Mouse (Mus musculus) limb, embryonic 15.5 days (tissue): ENCODE data around the gene Ldb3. TPM values are rescaled to one million over a fixed set of nuclear protein-coding genes. Genes with fewer than 3 reads are reported as not detected.

Source experiments
- ATAC-seq: fragments of 200-750 bp; cut with Nextera tagmentation; 2 replicates; pipeline ENCODE4 v1.8.0; 2017; ENCODE audit warnings: low read depth, moderate TSS enrichment; ENCODE audit not compliant: insufficient number of reproducible peaks, low FRiP score, low TSS enrichment
- H3K27ac ChIP-seq: fragments of 300-500 bp; sonication (generic); 2 replicates; pipeline ENCODE4 v1.5.1; 2015; ENCODE audit warnings: moderate library complexity, mild to moderate bottlenecking, inconsistent platforms
- H3K27me3 ChIP-seq: fragments of 300-500 bp; sonication (generic); 2 replicates; pipeline ENCODE4 v1.6.1; 2015; ENCODE audit warnings: inconsistent platforms
- H3K36me3 ChIP-seq: fragments of 300-500 bp; sonication (generic); 2 replicates; pipeline ENCODE4 v1.6.1; 2015; ENCODE audit warnings: inconsistent platforms
- H3K4me1 ChIP-seq: fragments of 300-500 bp; sonication (generic); 2 replicates; pipeline ENCODE4 v1.6.1; 2015; ENCODE audit warnings: inconsistent platforms
- H3K4me2 ChIP-seq: fragments of 300-500 bp; sonication (generic); 2 replicates; pipeline ENCODE4 v1.6.1; 2015; ENCODE audit warnings: mild to moderate bottlenecking, inconsistent platforms
- H3K4me3 ChIP-seq: fragments of 300-500 bp; sonication (generic); 2 replicates; pipeline ENCODE4 v1.5.1; 2015; ENCODE audit warnings: mild to moderate bottlenecking, inconsistent platforms
- H3K9ac ChIP-seq: fragments of 300-500 bp; sonication (generic); 2 replicates; pipeline ENCODE4 v1.6.1; 2015; ENCODE audit warnings: inconsistent platforms
- H3K9me3 ChIP-seq: fragments of 300-500 bp; sonication (generic); 2 replicates; pipeline ENCODE4 v1.6.1; 2016; ENCODE audit warnings: inconsistent platforms
- WGBS: fragments of 180-500 bp; shearing (Covaris S2); methylation state at CpG from one replicate; pipeline ENCODE4 v1.1.7; 2015; 5-methylcytosine and 5-hydroxymethylcytosine counted together
- polyA plus RNA-seq: library from polyadenylated mRNA; unstranded; fragments of >200 nt; fragmentation: Nextera tagmentation; extraction: Ambion mirVana; gene quantifications from 2 replicates; pipeline ENCODE4 v1.2.1, GENCODE M21; 2015

Gene Ldb3
- polyA plus RNA-seq, 1 experiment from 2014 or later = 28.2 TPM

- H3K4me3 ChIP-seq = no peak overlapping the region
- no peak overlapping the region for H3K4me2 ChIP-seq
- no peaks in the 10 kb centered on the region for H3K27me3 ChIP-seq
- ATAC-seq = no peak
- WGBS = 78% methylated on average over 4 of the region's 4 CpGs
- H3K4me1 ChIP-seq = peaks cover 59% of the 10 kb centered on the region
- H3K9me3 ChIP-seq = no peaks in the 10 kb centered on the region
- no peak overlapping the region for H3K9ac ChIP-seq
- H3K36me3 ChIP-seq = no peaks in the 10 kb centered on the region
- H3K27ac ChIP-seq = no peak overlapping the region
Measured at GRCm38 (mm10) chr14:34568626-34569025, 19.9 kb downstream of the Ldb3 start.

- no peak overlapping the region for H3K9ac ChIP-seq
- H3K36me3 ChIP-seq = no peaks in the 10 kb centered on the region
- H3K4me3 ChIP-seq = no peak overlapping the region
- peaks cover 54% of the 10 kb centered on the region for H3K4me1 ChIP-seq
- WGBS = 19% methylated on average over 5 of the region's 5 CpGs
- H3K9me3 ChIP-seq = no peaks in the 10 kb centered on the region
- no peak overlapping the region for H3K4me2 ChIP-seq
- H3K27ac ChIP-seq = peak overlapping the region; percentile 47
- no peak for ATAC-seq
- H3K27me3 ChIP-seq = no peaks in the 10 kb centered on the region
Measured at GRCm38 (mm10) chr14:34567697-34568096, 20.8 kb downstream of the Ldb3 start.

DNA sequence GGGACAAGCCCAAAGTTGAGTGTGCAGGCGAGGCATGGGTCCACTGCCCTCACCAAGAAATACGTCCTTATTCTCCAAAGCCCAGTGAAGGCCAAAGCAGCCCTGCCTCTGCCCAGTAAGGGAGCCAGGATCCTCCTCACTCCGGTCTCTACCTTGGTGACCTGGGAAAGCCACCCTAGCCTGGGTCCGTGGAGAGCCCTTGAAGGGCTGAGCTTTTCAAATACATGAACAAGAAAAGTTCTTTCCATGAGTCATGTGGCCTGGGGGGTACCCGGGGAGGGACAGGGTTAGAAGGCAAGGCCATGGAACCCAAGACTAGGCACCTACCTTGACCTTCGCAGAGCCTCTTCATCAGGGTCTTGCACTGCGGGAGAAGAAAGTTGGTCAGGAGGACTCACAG, 22.0 kb downstream of the Ldb3 start:
- Histone ChIP-seq H3K4me1 (peaks cover 62% of the 10 kb centered on the region), H3K27ac (peak overlapping the region; percentile 50; the same call in 1 of the 2 replicates), H3K9ac (no peak overlapping the region), H3K27me3 (no peaks in the 10 kb centered on the region), H3K9me3 (no peaks in the 10 kb centered on the region), H3K36me3 (no peaks in the 10 kb centered on the region), H3K4me2 (no peak overlapping the region), H3K4me3 (no peak overlapping the region)
- no peak for ATAC-seq
- WGBS = 94% methylated on average over 7 of the region's 7 CpGs

GRCm38 (mm10) chr14:34565711-34566110, 22.8 kb downstream of the Ldb3 start:
- no peak overlapping the region for H3K4me3 ChIP-seq
- no peak for ATAC-seq
- H3K4me1 ChIP-seq = peaks cover 67% of the 10 kb centered on the region
- H3K4me2 ChIP-seq = no peak overlapping the region
- no peaks in the 10 kb centered on the region for H3K27me3 ChIP-seq
- WGBS = 52% methylated on average over 17 of the region's 17 CpGs
- H3K36me3 ChIP-seq = no peaks in the 10 kb centered on the region
- H3K9me3 ChIP-seq = no peaks in the 10 kb centered on the region
- no peak overlapping the region for H3K9ac ChIP-seq
- H3K27ac ChIP-seq = no peak overlapping the region; the same call in 1 of the 2 replicates

DNA sequence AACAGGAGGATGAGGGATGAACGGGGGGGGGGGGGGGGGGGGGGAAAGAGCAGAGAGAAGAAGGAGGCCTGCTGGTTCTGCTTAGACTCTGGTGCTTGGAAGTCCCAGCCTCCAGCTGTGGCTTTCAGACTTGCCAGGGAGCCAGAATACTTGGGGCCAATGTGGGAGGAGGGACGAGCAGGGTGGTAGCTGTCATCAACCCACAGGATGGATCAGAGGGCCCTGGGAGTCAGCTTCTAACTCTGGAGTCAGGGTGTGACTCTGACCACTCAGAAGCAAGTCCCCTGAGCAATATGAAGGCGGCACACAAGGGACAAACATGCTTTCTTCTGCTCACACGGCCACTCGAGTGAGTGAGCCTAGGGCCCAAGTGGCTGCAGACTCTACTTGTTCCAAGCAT, 23.8 kb downstream of the Ldb3 start:
- no peak overlapping the region for H3K9ac ChIP-seq
- no peaks in the 10 kb centered on the region for H3K36me3 ChIP-seq
- no peaks in the 10 kb centered on the region for H3K27me3 ChIP-seq
- peak overlapping the region; percentile 43; the same call in 1 of the 2 replicates for H3K27ac ChIP-seq
- H3K4me2 ChIP-seq = no peak overlapping the region
- H3K4me3 ChIP-seq = no peak overlapping the region
- H3K9me3 ChIP-seq = no peaks in the 10 kb centered on the region
- 80% methylated on average over 5 of the region's 5 CpGs for WGBS
- H3K4me1 ChIP-seq = peaks cover 65% of the 10 kb centered on the region
- ATAC-seq = no peak

GRCm38 (mm10) chr14:34562393-34562792, 26.1 kb downstream of the Ldb3 start:
- H3K27ac ChIP-seq = peak overlapping the region; percentile 12; the same call in 1 of the 2 replicates
- ATAC-seq = no peak
- no peak overlapping the region for H3K9ac ChIP-seq

GRCm38 (mm10) chr14:34561647-34562046, 26.8 kb downstream of the Ldb3 start:
- Histone ChIP-seq H3K36me3 (no peaks in the 10 kb centered on the region), H3K4me3 (no peak overlapping the region), H3K4me1 (peaks cover 43% of the 10 kb centered on the region), H3K27ac (no peak overlapping the region), H3K9ac (no peak overlapping the region), H3K4me2 (no peak overlapping the region), H3K27me3 (no peaks in the 10 kb centered on the region), H3K9me3 (no peaks in the 10 kb centered on the region)
- WGBS = 89% methylated on average over 8 of the region's 8 CpGs
- no peak for ATAC-seq

More at GRCm38 (mm10) chr14:34562393-34562792, 26.1 kb downstream of the Ldb3 start:
- Histone ChIP-seq H3K4me1 (peaks cover 51% of the 10 kb centered on the region), H3K9me3 (no peaks in the 10 kb centered on the region), H3K27me3 (no peaks in the 10 kb centered on the region), H3K36me3 (no peaks in the 10 kb centered on the region), H3K4me3 (no peak overlapping the region), H3K4me2 (no peak overlapping the region)
- 7% methylated on average over 2 of the region's 2 CpGs for WGBS

- Histone ChIP-seq H3K27me3 (no peaks in the 10 kb centered on the region), H3K9me3 (no peaks in the 10 kb centered on the region), H3K4me1 (peaks cover 22% of the 10 kb centered on the region), H3K4me3 (no peak overlapping the region), H3K4me2 (no peak overlapping the region), H3K36me3 (no peaks in the 10 kb centered on the region), H3K9ac (no peak overlapping the region), H3K27ac (no peak overlapping the region)
- peak; percentile 41; the same call in 1 of the 2 replicates for ATAC-seq
- WGBS = 35% methylated on average over 9 of the region's 9 CpGs
Measured at GRCm38 (mm10) chr14:34558947-34559346, 29.5 kb downstream of the Ldb3 start.

DNA sequence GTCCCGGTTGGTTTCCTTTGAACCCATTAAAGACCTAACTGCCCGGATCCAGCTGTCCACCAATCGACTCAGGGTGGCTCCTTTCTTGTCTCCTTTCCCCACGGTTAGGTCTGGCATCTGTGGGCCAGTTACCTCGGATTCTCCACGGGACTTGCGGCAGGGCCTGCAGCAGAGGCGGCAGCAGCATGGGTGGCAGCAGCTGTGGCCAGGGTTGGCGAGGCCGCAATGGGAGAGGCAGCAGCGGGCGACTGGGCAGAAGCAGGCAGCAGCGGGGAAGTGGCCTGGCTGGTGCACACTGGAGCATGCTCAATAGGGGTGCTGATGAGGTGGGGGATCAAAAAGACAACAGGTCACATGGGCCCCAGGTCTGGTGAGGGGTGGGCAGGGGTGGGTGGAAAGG, 33.3 kb downstream of the Ldb3 start:
- H3K36me3 ChIP-seq = no peaks in the 10 kb centered on the region
- peaks cover 6% of the 10 kb centered on the region for H3K4me1 ChIP-seq
- no peak overlapping the region for H3K4me3 ChIP-seq
- no peak for ATAC-seq
- WGBS = 59% methylated on average over 13 of the region's 13 CpGs
- H3K27me3 ChIP-seq = no peaks in the 10 kb centered on the region
- H3K9ac ChIP-seq = no peak overlapping the region
- H3K27ac ChIP-seq = no peak overlapping the region
- H3K9me3 ChIP-seq = no peaks in the 10 kb centered on the region
- no peak overlapping the region for H3K4me2 ChIP-seq

- ATAC-seq = no peak
Measured at GRCm38 (mm10) chr14:34554047-34554446, 34.4 kb downstream of the Ldb3 start.

GRCm38 (mm10) chr14:34553470-34553869, 35.0 kb downstream of the Ldb3 start:
- H3K36me3 ChIP-seq = no peaks in the 10 kb centered on the region
- no peak overlapping the region for H3K9ac ChIP-seq
- WGBS = 92% methylated on average over 6 of the region's 6 CpGs
- H3K9me3 ChIP-seq = no peaks in the 10 kb centered on the region
- ATAC-seq = no peak
- no peaks in the 10 kb centered on the region for H3K4me1 ChIP-seq
- no peak overlapping the region for H3K27ac ChIP-seq
- no peak overlapping the region for H3K4me2 ChIP-seq
- no peak overlapping the region for H3K4me3 ChIP-seq
- H3K27me3 ChIP-seq = no peaks in the 10 kb centered on the region

More at GRCm38 (mm10) chr14:34554047-34554446, 34.4 kb downstream of the Ldb3 start:
- Histone ChIP-seq H3K4me2 (no peak overlapping the region), H3K4me1 (peaks cover under 1% of the 10 kb centered on the region), H3K36me3 (no peaks in the 10 kb centered on the region), H3K27me3 (no peaks in the 10 kb centered on the region), H3K9ac (no peak overlapping the region), H3K9me3 (no peaks in the 10 kb centered on the region), H3K27ac (no peak overlapping the region), H3K4me3 (no peak overlapping the region)
- WGBS = 74% methylated on average over 3 of the region's 3 CpGs

GRCm38 (mm10) chr14:34552226-34552625, 36.3 kb downstream of the Ldb3 start:
- Histone ChIP-seq H3K27me3 (no peaks in the 10 kb centered on the region), H3K4me3 (no peak overlapping the region), H3K9ac (no peak overlapping the region), H3K9me3 (no peaks in the 10 kb centered on the region), H3K27ac (no peak overlapping the region), H3K36me3 (no peaks in the 10 kb centered on the region), H3K4me1 (peaks cover 3% of the 10 kb centered on the region; the same call in 1 of the 2 replicates), H3K4me2 (no peak overlapping the region)
- 86% methylated on average over 5 of the region's 5 CpGs for WGBS
- ATAC-seq = no peak
